In the genomic region with DNA sequence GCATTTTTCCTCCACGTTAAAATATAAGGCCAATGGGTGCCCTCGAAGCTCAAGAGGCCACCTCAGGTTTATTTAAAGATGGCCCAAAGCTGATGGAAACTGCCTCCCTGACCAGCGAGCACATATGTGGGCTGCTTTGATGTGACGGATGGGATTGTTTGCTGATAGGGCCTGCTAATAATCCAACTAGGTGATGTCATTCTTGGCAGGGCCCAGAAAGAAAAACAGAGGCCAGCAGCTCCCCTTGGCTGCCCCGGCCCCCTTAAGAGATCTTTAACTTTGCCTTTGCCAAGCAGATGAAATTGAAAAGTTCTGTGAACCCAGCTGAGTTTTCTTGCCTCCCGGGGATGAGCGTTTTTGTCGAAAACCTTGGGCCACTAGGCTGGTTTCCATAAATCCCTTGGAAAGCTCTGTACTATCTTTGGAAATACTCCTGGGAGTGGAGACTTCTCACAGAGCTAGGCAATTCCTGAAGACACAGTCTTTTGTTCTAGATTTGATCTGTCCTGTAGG, we compare ENCODE assay signal across 21 mouse cellular contexts.
DNase-seq lines count a peak whose midpoint lies in the region; ATAC-seq and TF ChIP-seq lines count a peak whose summit lies in the region.
"Had no signal": no experiment of that assay in that cellular context is flagged by ENCODE, and none has a peak within 500 bp of the region (broad histone marks: within the 10 kb centered on the region; RNA-seq: fewer than 3 reads in every experiment).

No protein-coding gene starts in this region.

- no peak overlapping the region for H3K9ac ChIP-seq in heart, embryonic 12.5 days
- H3K9ac ChIP-seq: forebrain, postnatal 0 days; hindbrain, embryonic 14.5 days; liver, embryonic 12.5 days; neural tube, embryonic 12.5 days; stomach, embryonic 15.5 days had no signal

- peaks cover 14% of the 10 kb centered on the region for H3K4me1 ChIP-seq in heart, embryonic 12.5 days (replicated peaks)

- H3K36me3 ChIP-seq in heart, embryonic 12.5 days, result no peaks in the 10 kb centered on the region
- H3K36me3 ChIP-seq: liver, embryonic 12.5 days; neural tube, embryonic 12.5 days; stomach, embryonic 15.5 days had no signal

- no peaks in the 10 kb centered on the region for H3K27me3 ChIP-seq in heart, embryonic 12.5 days (replicated peaks)
- H3K27me3 ChIP-seq: neural tube, embryonic 12.5 days; stomach, embryonic 15.5 days had no signal

- intact Hi-C loops in gastrocnemius, adult 2 months (cut with DNase I), result no loop called here
- intact Hi-C loops in heart, postnatal 10 days (cut with DNase I), result no loop called here

- no peak overlapping the region for H3K4me2 ChIP-seq in heart, embryonic 12.5 days
- H3K4me2 ChIP-seq: hindbrain, embryonic 14.5 days; liver, embryonic 12.5 days; neural tube, embryonic 12.5 days; stomach, embryonic 15.5 days had no signal

- no peak overlapping the region for H3K27ac ChIP-seq in heart, embryonic 12.5 days (ENCODE audit: poor library complexity, severe bottlenecking)
- peak overlapping the region; percentile 20; the same call in 1 of the 2 replicates for H3K27ac ChIP-seq in gastrocnemius, adult 2 months
- H3K27ac ChIP-seq: hindbrain, embryonic 14.5 days; kidney, postnatal 0 days; liver, embryonic 12.5 days; neural tube, embryonic 12.5 days; stomach, embryonic 15.5 days had no signal

- no peak for ATAC-seq in heart, embryonic 12.5 days (ENCODE audit: insufficient number of reproducible peaks, low FRiP score)
- ATAC-seq: forebrain, postnatal 0 days; intestine, embryonic 16.5 days; liver, embryonic 12.5 days had no signal

- H3K9me3 ChIP-seq in heart, embryonic 12.5 days (replicated peaks), result no peaks in the 10 kb centered on the region
- H3K9me3 ChIP-seq: liver, embryonic 12.5 days; neural tube, embryonic 12.5 days; stomach, embryonic 15.5 days had no signal

- DNase-seq in heart, adult 11 months, result peak; percentile 93
- DNase-seq in MN1 (ENCODE audit: low spot score), result peak; percentile 30
- peak; percentile 40 for DNase-seq in gastrocnemius, adult 2 months
- DNase-seq in heart, postnatal 10 days, result peak; percentile 37 to 44
- DNase-seq in embryo, embryonic 10.5 days (ENCODE audit: low spot score), result no peak
- no peak for DNase-seq in left cerebral cortex, adult 11 months (ENCODE audit: low spot score)
- DNase-seq: adrenal gland, adult 2 months; B cell, adult 2 months; cerebellum, adult 8-10 months; embryo, embryonic 11 days; forebrain, postnatal 0 days; lung, postnatal 14 days; thymus, postnatal 14 days had no signal

- 41% methylated on average over 8 of the region's 8 CpGs for WGBS in heart, embryonic 12.5 days

- no peak for TF ChIP-seq CTCF in gastrocnemius, adult 2 months (IDR thresholded peaks at IDR 0.05)

- H3K4me3 ChIP-seq in heart, embryonic 12.5 days, result no peak overlapping the region
- no peak overlapping the region for H3K4me3 ChIP-seq in gastrocnemius, adult 2 months
- H3K4me3 ChIP-seq: erythroblast, embryonic 14.5 days; liver, embryonic 12.5 days; neural tube, embryonic 12.5 days; stomach, embryonic 15.5 days had no signal

Comparison
In these comparisons a context has a peak if more than half of its experiments do, and no peak if none do; other contexts are left out.
1. DNase-seq: peak in heart, adult 11 months (single experiment), MN1 (single experiment), gastrocnemius, adult 2 months (single experiment) and heart, postnatal 10 days (2 of 2); none in embryo, embryonic 10.5 days (single experiment) and left cerebral cortex, adult 11 months (single experiment).